Mouse (Mus musculus) left cerebral cortex, postnatal 14 days (tissue): ENCODE measurements at regions not wholly inside any gene's neighbourhood (a gene's known extent, or its start where the extent isn't known, plus 50 kb on each side); places are given as distances from the start of the nearest gene placed in this dataset.

Experiments used
- DNase-seq, 2 experiments: peaks; one replicate each; pipeline ENCODE4 v3.0.0; 2021 to 2022; ENCODE audit warnings: low spot score in 2 of 2, mixed read lengths in 1 of 2
- intact Hi-C: fragments of 180-260 bp; cut with DNase I; formaldehyde crosslinking; loops from one replicate; pipeline ENCODE4 v1.15.1; 2025

DNA sequence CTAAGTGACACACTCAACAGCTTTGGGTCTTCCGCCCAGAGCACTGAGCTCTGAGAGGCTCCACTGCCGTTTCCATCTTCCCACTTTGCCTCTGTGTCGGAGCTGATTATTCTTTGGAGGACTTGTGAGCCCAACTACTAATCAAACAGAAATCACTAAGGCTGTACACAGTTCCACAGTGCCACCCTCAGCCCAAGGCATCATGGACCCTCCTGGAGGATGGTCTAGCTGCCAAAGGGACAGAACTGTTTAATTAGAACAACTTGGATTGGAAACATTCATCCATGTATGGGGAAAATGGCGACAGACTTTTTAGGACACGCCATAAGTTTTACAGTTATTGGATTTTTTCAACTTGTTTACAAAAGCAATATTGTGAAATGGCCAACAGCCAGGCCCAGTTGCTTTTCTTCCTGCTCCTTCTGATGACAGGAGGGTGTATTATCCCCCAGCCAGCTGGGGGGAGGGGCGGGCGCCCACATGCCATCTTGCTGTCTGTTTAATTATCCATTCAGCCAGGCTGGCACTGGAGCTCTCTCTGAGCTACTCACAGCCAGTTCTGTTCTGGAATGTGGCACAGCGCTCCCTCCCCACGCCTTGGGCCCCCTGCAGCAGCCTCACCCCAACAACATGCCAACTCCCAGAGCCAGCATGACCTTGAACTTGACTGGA lies 98.4 kb upstream of the Smad3 start:
- peak; percentile 78 to 89 for DNase-seq
- intact Hi-C loops = no loop called here

DNA sequence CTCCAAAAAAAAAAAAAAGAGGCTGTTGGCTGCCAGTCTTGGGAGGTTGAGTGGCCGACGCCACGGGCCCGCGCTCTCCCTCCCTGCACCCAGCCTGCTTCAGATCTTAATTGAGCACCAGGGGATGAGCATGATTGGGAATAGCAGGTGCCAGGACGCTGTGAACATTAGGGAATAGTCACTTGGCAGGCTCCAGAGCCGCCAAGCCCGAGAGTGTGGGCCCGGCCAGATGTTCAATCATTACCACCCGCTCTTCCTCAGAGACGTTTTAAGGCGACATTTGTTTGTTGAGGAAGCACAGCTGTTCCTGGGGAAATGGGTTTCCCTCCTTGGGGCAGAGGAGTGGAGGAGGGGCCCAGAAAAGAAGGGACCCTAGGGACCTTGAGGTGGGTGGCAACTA lies 94.0 kb upstream of the Smad3 start:
- intact Hi-C loops = no loop called here
- DNase-seq = peak in 1 of 2 experiments; percentile 22

DNA sequence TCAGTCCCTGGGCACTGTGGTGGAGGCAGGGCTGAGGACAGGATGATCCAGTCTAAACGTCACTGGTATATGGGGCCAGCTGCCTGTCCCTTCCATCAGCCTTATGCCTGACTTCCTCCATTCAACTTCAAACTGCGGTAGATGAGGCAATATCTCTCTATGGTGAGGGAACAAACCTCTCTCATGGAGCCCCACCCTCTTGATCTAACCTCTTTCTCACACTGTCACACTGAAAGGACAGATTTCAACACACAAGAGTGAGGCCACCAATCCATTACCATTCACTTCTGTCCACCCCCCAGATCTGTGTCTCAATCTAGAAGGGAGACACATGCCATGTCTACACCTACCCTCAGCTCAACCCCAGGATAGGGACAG lies 92.5 kb upstream of the Smad3 start:
- intact Hi-C loops = no loop called here
- DNase-seq = no peak

DNA sequence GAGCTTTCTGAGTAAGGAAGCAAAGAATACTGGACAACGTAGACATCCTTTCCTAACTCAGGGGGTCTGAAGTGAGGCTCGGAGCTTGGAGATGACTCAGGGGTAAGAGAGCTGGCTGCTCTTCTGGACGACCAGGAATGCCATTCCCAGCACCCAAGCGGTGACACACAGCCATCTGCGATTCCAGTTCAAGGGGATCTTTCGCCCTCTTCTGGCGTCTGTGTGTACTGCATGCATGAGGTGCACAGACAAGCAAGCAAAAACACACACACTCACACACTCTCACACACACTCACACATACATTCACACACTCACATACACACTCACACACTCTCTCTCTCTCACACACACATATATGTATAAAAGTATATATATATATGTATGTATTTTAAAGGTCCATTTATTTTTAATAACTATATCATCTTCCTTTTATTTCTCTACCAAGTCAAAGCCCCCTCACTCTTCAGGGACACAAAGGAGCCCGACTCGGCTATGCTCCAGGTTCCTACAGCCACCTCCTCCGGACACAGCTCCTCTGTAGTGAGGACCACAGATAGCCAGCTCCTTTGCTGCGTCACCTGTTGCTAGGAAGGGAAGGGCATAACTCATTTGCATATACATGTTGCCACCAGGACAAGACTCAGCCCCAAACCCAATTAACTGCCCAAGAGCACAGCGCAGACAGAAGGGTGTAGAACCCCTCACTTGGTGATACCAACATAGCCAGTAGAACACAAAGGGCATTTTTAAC lies 91.9 kb upstream of the Smad3 start:
- no peak for DNase-seq
- intact Hi-C loops = loop anchor here (10.0 kb wide), 1 partner anchor 275 kb away; no protein-coding TSS in a partner anchor

DNA sequence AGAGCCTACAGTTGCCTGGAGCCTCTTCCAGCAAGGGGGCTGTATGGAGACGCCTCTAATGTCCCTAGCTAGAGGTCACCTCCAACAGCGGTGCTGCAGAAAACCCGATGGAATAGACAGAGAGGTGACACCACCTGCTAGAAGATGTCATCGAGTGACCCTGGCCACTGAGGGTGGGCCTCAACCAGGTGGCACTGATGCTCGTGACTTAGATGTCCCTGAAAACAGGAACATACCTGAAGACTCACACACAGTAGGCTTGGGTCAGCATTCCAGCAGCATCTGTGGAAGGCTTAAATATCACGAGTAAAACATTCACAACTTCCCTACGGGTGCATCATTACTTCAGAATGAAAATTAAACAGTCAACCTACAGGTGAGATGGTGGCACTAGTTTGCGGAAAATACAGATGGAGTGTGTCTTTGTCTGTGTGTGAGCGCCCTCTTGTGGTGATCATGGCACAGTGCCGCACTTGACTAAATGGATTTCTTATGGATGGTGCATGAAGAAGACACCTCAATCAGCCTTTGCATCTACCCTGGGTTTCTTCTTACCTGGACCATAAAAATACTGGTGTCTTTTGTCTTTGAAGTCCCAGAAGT lies 86.2 kb upstream of the Smad3 start:
- peak; percentile 81 to 84 for DNase-seq
- intact Hi-C loops = loop anchor here (2.0 to 10.0 kb wide), 3 partner anchors 193 to 707 kb away; no protein-coding TSS in a partner anchor

DNA sequence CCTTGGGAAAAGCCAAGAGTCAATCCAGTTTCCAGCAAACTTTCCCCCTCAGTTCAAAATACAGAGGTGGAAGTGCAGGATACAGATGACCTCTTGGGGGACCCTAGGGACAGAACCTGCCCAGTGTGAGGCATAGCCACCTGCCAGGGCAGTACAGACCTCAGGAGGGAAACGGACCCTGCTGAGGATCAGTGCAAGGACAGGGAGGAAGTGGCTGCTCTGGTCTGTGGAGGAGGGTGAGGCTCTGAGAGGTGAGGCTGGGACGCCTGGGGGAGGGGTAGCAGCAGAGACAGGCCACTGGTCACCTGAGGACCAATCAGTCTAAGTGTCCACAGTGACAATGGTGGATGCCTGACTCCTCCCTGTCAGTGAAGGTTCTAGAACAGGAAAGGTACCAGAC lies 85.6 kb upstream of the Smad3 start:
- no peak for DNase-seq
- intact Hi-C loops = loop anchor here (10.0 kb wide), 1 partner anchor 269 kb away; no protein-coding TSS in a partner anchor

DNA sequence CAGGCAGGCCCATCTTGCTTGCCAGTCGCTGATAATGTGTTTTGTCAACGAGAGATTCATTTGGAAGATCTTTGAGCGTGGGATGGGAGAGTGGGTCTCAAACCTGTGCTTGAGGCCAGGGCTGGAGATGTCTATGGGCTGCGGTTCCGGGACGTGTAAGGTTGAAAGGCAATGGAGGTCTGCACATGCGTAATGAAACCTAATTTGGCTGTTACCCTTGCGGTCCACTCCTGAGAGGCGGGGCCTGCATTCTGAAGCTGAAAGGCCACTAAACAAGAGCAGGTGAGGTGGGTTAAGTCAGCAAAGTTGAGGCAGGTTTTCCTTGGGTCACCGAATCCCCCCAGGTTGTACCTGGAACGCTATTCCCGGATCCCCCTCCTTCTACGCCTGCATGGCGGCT lies 83.3 kb upstream of the Smad3 start:
- intact Hi-C loops = loop anchor here (10.0 kb wide), 1 partner anchor 266 kb away; no protein-coding TSS in a partner anchor

DNA sequence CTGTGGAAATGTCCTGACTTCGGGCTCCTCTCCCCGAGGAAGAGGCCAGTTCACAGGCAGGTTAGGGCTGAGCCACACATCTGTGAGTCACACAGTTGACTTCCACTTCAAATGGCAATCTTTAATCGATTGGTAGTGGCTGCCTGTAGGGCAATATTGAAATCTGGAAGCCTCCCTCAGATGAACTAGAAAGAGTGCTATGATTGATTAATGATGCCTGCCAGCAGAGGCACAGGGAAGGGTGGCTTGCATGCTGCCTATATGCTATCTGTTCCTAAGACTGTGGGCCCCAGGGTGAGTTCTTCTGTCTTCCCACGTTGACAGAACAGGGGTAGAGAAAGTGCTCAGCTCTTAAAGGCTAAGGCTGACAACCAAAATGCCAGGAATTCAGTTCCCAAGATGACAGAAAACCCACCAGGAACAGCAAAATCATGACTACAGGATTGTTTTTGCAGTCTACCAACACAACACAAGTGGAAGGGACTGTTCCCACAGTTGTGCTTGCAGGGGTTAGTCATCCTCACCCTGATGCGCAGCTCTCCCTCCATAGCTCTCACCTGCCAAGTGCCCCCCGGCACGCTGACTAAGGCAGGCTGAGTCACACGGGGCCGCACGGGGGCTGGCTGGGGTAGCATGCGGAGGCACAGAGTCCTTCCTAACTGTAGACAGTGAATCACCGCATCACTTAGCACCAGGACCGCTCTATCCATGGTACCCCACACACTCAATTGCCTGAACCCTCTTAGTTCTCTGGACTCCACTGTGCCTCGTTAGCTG lies 81.4 kb upstream of the Smad3 start:
- intact Hi-C loops = no loop called here

More for the DNA sequence above, 83.3 kb upstream of the Smad3 start:
- DNase-seq = no peak

DNA sequence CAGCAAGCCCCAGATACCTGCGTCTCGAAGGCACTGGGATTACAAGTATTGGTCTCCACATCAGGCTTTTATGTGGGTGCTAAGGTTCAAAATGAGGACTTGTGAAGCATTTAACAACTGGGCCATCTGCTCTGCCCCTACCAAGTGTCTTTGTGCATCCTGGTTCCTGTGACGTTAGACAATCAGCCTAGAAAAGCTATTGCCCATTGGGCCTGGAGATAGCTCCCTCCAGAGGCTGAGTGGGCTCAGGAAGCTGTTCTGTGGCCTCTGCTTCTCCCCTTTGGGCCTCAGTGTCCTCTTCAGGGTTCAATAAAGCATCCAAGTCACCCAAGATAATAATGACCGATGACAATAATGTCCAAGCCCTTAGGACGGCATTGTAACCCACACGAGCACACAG lies 79.8 kb upstream of the Smad3 start:
- peak; percentile 17 to 46 for DNase-seq
- intact Hi-C loops = no loop called here

More for the DNA sequence above, 81.4 kb upstream of the Smad3 start:
- DNase-seq = peak in 1 of 2 experiments; percentile 21

DNA sequence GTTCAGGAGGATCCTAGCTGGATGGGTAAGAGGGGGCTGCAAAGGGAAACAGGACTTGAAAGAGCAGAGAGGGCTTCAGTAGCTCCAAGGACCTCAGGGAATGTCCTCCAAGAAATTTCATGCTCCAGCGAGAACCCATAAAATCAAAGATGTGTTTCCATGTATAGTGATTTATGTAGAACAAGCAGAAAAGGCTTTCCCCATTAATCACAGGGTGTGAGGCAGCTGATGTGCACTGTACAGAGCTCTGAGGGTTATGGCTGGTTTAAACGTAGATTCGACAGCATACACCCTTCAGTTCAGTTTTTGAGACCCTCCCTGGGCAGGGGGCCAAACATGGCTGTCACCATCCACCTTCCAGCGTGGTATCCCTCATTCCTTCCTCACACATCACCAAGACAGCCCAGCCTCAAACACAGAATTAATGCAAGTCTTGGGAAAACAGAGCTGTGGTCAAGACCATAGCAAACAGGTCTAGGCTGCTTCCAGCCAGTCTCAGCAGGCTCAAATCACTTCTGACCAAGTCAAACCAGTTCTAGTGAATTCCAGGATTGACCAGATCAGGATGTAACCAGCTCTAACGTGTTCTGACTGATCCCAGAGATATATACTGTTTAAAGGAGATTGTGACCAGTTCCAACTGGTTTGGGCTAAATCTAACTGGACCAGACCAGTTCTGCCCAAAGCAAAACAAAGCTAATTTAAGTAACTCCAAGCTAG lies 78.9 kb upstream of the Smad3 start:
- intact Hi-C loops = no loop called here

DNA sequence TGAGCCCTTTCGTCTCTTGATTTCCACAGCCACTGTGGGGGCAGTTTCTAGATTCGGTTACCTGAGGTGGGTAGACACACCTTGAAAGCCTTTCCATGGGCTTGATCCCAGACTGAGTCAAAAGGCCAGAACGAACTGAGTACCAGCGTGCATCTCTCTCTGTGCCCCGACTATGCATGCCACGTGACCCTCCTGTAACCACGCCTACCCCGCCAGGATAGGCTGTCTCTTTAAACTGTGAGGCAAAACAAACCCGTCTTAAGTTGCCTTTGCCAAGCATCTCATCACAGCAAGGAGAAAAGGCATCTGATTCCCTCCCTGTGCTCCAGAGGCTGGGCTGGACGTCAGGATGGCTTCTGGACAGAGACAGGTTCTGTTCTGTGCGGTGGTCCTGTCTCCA lies 78.2 kb upstream of the Smad3 start:
- no peak for DNase-seq
- intact Hi-C loops = no loop called here

More for the DNA sequence above, 78.9 kb upstream of the Smad3 start:
- no peak for DNase-seq

DNA sequence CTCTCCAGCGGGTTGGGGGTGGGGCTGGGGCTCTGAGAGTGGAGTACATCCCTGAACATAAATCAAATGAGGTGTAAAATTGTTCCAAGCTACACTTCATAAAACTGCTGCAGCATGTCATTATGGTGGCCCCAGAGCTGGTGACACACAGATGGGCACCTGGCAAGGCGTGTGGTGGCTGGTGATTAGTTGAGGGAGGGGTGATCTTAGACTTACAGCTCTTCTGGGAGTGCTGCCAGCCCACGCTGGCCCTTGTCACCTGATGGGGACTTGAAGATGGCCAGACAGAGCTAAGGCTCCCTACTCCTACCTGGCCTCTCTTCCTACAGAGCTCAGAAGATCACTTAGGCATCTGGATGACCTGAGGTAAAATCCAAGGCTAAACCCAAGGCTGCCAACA lies 76.6 kb upstream of the Smad3 start:
- intact Hi-C loops = no loop called here
- DNase-seq = no peak

DNA sequence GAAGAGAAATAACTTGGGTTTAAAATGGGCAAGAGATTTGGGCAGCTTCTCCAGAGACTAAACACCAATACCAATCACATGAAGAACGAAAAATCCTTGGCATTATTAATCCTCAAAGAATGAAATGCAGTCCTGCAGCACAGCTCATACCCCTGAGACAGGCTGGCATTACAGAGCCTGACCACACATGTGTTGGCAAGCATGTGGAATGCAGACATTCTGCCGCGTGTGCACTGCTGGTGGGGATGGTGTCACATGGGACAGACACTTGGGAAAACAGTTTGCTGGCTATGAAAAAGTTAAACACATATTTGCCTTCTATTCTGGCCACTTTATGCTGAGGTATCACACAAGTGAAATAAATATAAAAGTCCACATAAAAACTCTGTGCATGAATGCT lies 60.4 kb upstream of the Smad3 start:
- no peak for DNase-seq
- intact Hi-C loops = no loop called here

DNA sequence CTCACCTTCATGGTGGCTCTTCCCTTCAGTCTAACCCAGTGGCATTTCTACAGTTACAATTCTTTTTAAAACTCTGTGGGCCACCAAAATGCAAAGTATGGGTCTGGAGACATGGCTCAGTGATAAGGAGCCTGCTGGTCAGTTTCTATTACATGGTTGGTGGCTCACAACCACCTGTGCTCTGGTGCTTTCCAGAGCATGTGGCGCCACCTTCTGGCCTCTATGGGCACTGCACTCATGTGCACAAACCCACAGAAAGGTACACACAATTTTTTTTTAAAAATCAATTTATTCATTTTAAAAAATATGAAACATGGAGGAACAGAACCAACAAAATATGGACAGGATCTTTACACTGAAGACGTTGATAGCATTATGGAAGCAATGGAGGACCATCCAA lies 58.7 kb upstream of the Smad3 start:
- intact Hi-C loops = no loop called here
- no peak for DNase-seq

DNA sequence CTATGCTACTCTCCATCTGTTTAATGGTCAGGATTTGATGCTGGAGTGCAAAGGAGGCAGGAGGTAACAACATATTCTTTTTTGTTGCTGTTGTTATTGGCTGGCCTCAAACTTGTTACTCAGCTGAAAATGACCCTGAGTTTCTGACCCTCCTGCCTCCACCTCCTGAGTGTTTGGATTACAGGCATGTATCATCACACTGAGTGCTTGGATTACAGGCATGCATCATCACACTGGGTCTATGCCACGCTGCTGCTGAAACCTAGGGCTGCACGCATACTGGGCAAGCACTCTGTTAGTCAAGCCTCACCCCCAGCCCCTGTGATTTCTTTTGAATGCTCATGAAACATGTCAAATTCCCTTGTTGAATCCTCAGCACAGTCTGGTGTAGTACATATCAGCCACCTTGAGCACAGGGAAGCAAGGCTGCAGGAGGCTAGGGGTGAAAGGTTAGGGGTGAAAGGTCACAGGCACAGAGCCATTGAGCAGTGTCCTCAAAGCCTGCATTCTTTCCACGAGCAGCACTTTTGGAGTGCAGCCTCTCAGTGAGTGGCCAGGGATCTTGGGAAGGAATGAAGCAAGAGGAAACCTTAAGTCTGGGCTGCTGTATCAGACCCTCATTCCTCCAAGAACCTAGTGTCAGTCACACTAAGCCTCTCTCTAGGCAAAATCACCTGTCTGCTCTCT lies 52.2 kb upstream of the Smad3 start:
- intact Hi-C loops = no loop called here
- no peak for DNase-seq
